Mouse (Mus musculus) ES-E14 (cell line): Measurements from ENCODE around the gene Rabep2.
"Not testable (repeated sequence)": the region's sequence is repeated elsewhere in the genome, so short reads cannot be mapped to it uniquely, and the experiment has no call there.

Experiments used
- CHD2 ChIP-seq: IDR thresholded peaks from 2 replicates; pipeline ENCODE4 v1.6.1; 2014; ENCODE audit warnings: mild to moderate bottlenecking, low read depth, low read length, inconsistent platforms
- HCFC1 ChIP-seq: IDR thresholded peaks from 2 replicates; pipeline ENCODE4 v1.6.1; 2012; ENCODE audit warnings: low read length, inconsistent platforms, borderline replicate concordance; ENCODE audit not compliant: insufficient read depth
- MAFK ChIP-seq: IDR thresholded peaks from 2 replicates; pipeline ENCODE4 v1.6.1; 2014; ENCODE audit warnings: mild to moderate bottlenecking, low read depth, low read length, inconsistent platforms; ENCODE audit not compliant: insufficient read depth
- ZC3H11A ChIP-seq: IDR thresholded peaks from 2 replicates; pipeline ENCODE4 v1.6.1; 2012; ENCODE audit warnings: low read depth, mild to moderate bottlenecking, inconsistent platforms, low read length, borderline replicate concordance
- ZNF384 ChIP-seq: IDR thresholded peaks from 2 replicates; pipeline ENCODE4 v1.6.1; 2012; ENCODE audit warnings: low read depth, low read length, inconsistent platforms

DNA sequence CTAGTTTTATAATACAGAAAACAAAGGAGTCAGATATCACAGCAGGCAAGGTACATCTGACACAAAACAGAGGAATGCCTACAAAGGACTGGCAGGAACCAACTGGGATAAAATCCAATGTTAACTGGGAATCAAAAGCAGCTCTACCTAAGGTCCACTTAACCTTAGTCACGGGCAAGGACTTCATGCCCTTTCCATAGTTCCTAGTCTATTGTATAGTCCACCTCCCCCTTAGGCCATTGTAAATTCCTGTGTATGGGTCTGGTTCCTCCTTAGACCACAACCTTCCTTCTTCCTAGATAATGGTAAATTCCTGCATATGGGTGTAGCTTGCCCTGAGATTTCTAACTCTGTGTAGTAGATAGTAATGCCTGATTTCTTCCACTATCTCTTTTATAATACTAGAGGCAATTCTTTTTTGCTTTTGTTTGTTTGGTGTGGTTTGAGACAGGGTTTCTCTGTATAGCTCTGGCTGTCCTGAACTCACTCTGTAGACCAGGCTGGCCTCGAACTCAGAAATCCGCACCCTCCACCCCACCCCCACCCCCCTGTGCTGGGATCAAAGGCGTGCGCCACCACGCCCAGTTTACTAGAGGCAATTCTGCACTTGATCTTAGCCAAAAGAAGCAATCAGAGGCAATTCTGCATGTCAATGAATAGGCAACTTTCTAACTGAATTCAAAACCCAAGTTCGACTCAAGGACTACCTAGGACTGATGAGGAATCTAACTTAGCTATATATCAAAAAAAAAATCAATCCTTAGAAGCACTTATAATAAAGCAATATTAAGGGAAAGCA is 36.3 kb upstream of the Rabep2 start:
- not testable (repeated sequence) for TF ChIP-seq ZC3H11A, HCFC1, ZNF384, MAFK, CHD2
